Mouse (Mus musculus) limb, embryonic 15.5 days (tissue): ENCODE measurements around the gene Icam5. TPM values are rescaled to one million over a fixed set of nuclear protein-coding genes. Genes with fewer than 3 reads are reported as not detected.
"Not testable (repeated sequence)": the region's sequence is repeated elsewhere in the genome, so short reads cannot be mapped to it uniquely, and the experiment has no call there.

Experiments
- ATAC-seq: fragments of 200-750 bp; cut with Nextera tagmentation; 2 replicates; pipeline ENCODE4 v1.8.0; 2017; ENCODE audit warnings: low read depth, moderate TSS enrichment; ENCODE audit not compliant: insufficient number of reproducible peaks, low FRiP score, low TSS enrichment
- H3K27ac ChIP-seq: fragments of 300-500 bp; sonication (generic); 2 replicates; pipeline ENCODE4 v1.5.1; 2015; ENCODE audit warnings: moderate library complexity, mild to moderate bottlenecking, inconsistent platforms
- H3K27me3 ChIP-seq: fragments of 300-500 bp; sonication (generic); 2 replicates; pipeline ENCODE4 v1.6.1; 2015; ENCODE audit warnings: inconsistent platforms
- H3K36me3 ChIP-seq: fragments of 300-500 bp; sonication (generic); 2 replicates; pipeline ENCODE4 v1.6.1; 2015; ENCODE audit warnings: inconsistent platforms
- H3K4me1 ChIP-seq: fragments of 300-500 bp; sonication (generic); 2 replicates; pipeline ENCODE4 v1.6.1; 2015; ENCODE audit warnings: inconsistent platforms
- H3K4me2 ChIP-seq: fragments of 300-500 bp; sonication (generic); 2 replicates; pipeline ENCODE4 v1.6.1; 2015; ENCODE audit warnings: mild to moderate bottlenecking, inconsistent platforms
- H3K4me3 ChIP-seq: fragments of 300-500 bp; sonication (generic); 2 replicates; pipeline ENCODE4 v1.5.1; 2015; ENCODE audit warnings: mild to moderate bottlenecking, inconsistent platforms
- H3K9ac ChIP-seq: fragments of 300-500 bp; sonication (generic); 2 replicates; pipeline ENCODE4 v1.6.1; 2015; ENCODE audit warnings: inconsistent platforms
- H3K9me3 ChIP-seq: fragments of 300-500 bp; sonication (generic); 2 replicates; pipeline ENCODE4 v1.6.1; 2016; ENCODE audit warnings: inconsistent platforms
- WGBS: fragments of 180-500 bp; shearing (Covaris S2); methylation state at CpG from one replicate; pipeline ENCODE4 v1.1.7; 2015; 5-methylcytosine and 5-hydroxymethylcytosine counted together
- polyA plus RNA-seq: library from polyadenylated mRNA; unstranded; fragments of >200 nt; fragmentation: Nextera tagmentation; extraction: Ambion mirVana; gene quantifications from 2 replicates; pipeline ENCODE4 v1.2.1, GENCODE M21; 2015

Gene Icam5
- polyA plus RNA-seq, result 0.05 and 0.21 TPM in 2 replicates

DNA sequence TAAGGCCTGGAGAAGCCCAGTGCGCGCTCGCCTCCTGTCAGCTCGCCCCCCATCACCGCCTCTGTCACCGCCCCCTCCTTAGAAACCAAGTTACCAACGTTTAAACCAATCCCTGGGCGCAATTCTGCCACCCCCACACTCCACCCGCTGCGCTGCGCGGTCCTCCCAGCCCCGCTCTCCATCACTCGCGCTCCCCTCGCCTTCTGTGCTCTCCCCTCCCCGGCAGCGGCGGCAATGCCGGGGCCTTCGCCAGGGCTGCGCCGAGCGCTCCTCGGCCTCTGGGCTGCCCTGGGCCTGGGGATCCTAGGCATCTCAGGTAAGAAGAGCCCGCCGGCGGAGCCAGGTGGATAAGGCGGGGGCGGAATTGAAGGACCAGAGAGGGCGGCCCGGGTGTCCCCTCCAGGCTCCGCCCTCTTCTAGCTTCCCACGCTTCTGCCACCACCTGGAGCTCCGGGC lies at the start of gene Icam5:
Gene Icam5 (plus strand): TSS at position 178 of the 456 bp plus-strand sequence.
- Histone ChIP-seq H3K4me1 (peaks cover 63% of the 10 kb centered on the region), H3K4me2 (peak within 1 kb of the TSS; percentile 99), H3K27ac (peak within 1 kb of the TSS; percentile 40)

GRCm38 (mm10) chr9:20982171-20982570 lies 49.7 kb upstream of the Icam5 start:
- no peak overlapping the region for H3K4me3 ChIP-seq
- ATAC-seq, result no peak
- no peak overlapping the region for H3K4me2 ChIP-seq
- H3K4me1 ChIP-seq, result peaks cover 34% of the 10 kb centered on the region
- H3K27ac ChIP-seq, result no peak overlapping the region
- 65% methylated on average over 3 of the region's 3 CpGs for WGBS
- no peaks in the 10 kb centered on the region for H3K9me3 ChIP-seq
- no peaks in the 10 kb centered on the region for H3K36me3 ChIP-seq
- H3K9ac ChIP-seq, result no peak overlapping the region
- H3K27me3 ChIP-seq, result no peaks in the 10 kb centered on the region

More for the DNA sequence above, at the start of gene Icam5:
- peak within 1 kb of the TSS; percentile 31; the same call in 1 of the 2 replicates for H3K9ac ChIP-seq
- under 1% methylated on average over 35 of the region's 35 CpGs for WGBS
- no peaks in the 10 kb centered on the region for H3K9me3 ChIP-seq
- peak within 1 kb of the TSS; percentile 54 for H3K4me3 ChIP-seq
- peaks cover 6% of the 10 kb centered on the region; the same call in 1 of the 2 replicates for H3K36me3 ChIP-seq
- H3K27me3 ChIP-seq, result peaks cover 86% of the 10 kb centered on the region
- no peak for ATAC-seq

GRCm38 (mm10) chr9:20983169-20983568 lies 48.7 kb upstream of the Icam5 start:
- Histone ChIP-seq H3K27ac (no peak overlapping the region), H3K36me3 (no peaks in the 10 kb centered on the region), H3K4me1 (peaks cover 41% of the 10 kb centered on the region), H3K4me3 (no peak overlapping the region), H3K27me3 (no peaks in the 10 kb centered on the region), H3K4me2 (no peak overlapping the region), H3K9me3 (no peaks in the 10 kb centered on the region), H3K9ac (no peak overlapping the region)
- ATAC-seq, result no peak
- WGBS, result 33% methylated on average over 5 of the region's 5 CpGs

GRCm38 (mm10) chr9:20986952-20987686 lies 44.8 kb upstream of the Icam5 start:
- H3K4me1 ChIP-seq, result peaks cover 44% of the 10 kb centered on the region
- peak; percentile 89 for ATAC-seq
- H3K9me3 ChIP-seq, result no peaks in the 10 kb centered on the region
- WGBS, result 25% methylated on average over 15 of the region's 15 CpGs
- peak overlapping the region; percentile 85 for H3K27ac ChIP-seq
- no peak overlapping the region for H3K9ac ChIP-seq
- no peak overlapping the region for H3K4me2 ChIP-seq
- no peak overlapping the region for H3K4me3 ChIP-seq
- H3K27me3 ChIP-seq, result no peaks in the 10 kb centered on the region
- H3K36me3 ChIP-seq, result no peaks in the 10 kb centered on the region

DNA sequence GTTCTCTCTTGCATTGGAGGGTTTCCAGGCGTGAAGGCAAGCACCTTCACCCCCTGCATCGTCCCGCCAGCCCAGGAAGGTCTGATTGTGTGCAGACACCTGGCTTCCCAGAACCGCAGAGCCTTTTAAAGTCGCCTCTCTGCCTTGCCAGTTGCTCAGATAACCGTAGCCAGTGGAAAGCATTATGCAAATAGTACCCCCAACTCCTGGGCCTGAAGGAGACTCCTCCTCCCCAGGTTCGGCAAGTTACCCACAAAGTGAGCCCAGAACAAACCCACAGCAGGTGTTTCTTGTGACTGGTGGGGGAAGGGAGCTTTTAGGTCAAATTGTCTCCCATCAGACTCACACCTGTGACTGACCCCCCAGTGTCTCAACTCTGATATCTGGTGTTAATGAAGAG lies 43.9 kb upstream of the Icam5 start:
- Histone ChIP-seq H3K9ac (no peak overlapping the region), H3K4me3 (no peak overlapping the region), H3K9me3 (no peaks in the 10 kb centered on the region), H3K4me2 (no peak overlapping the region), H3K36me3 (no peaks in the 10 kb centered on the region), H3K4me1 (peaks cover 45% of the 10 kb centered on the region), H3K27ac (peak overlapping the region; percentile 85), H3K27me3 (no peaks in the 10 kb centered on the region)
- ATAC-seq, result no peak
- WGBS, result 28% methylated on average over 7 of the region's 7 CpGs

GRCm38 (mm10) chr9:20990861-20991260 lies 41.0 kb upstream of the Icam5 start:
- Histone ChIP-seq H3K27ac (peak overlapping the region; percentile 84), H3K27me3 (no peaks in the 10 kb centered on the region), H3K4me3 (no peak overlapping the region), H3K9me3 (no peaks in the 10 kb centered on the region), H3K4me1 (peaks cover 45% of the 10 kb centered on the region), H3K9ac (no peak overlapping the region), H3K36me3 (no peaks in the 10 kb centered on the region), H3K4me2 (peak overlapping the region; percentile 31)
- 5% methylated on average over 10 of the region's 10 CpGs for WGBS
- peak; percentile 33; the same call in 1 of the 2 replicates for ATAC-seq

- Histone ChIP-seq H3K4me1 (peaks cover 40% of the 10 kb centered on the region), H3K27ac (0 out of 2 replicates have a peak overlapping the region, but pooled peaks have one; percentile 84), H3K4me2 (no peak overlapping the region), H3K9me3 (no peaks in the 10 kb centered on the region), H3K27me3 (no peaks in the 10 kb centered on the region), H3K36me3 (no peaks in the 10 kb centered on the region), H3K9ac (no peak overlapping the region), H3K4me3 (no peak overlapping the region)
- ATAC-seq, result no peak
- WGBS, result 100% methylated on average over 4 of the region's 4 CpGs
Measured at GRCm38 (mm10) chr9:20991587-20991986, 40.3 kb upstream of the Icam5 start.

DNA sequence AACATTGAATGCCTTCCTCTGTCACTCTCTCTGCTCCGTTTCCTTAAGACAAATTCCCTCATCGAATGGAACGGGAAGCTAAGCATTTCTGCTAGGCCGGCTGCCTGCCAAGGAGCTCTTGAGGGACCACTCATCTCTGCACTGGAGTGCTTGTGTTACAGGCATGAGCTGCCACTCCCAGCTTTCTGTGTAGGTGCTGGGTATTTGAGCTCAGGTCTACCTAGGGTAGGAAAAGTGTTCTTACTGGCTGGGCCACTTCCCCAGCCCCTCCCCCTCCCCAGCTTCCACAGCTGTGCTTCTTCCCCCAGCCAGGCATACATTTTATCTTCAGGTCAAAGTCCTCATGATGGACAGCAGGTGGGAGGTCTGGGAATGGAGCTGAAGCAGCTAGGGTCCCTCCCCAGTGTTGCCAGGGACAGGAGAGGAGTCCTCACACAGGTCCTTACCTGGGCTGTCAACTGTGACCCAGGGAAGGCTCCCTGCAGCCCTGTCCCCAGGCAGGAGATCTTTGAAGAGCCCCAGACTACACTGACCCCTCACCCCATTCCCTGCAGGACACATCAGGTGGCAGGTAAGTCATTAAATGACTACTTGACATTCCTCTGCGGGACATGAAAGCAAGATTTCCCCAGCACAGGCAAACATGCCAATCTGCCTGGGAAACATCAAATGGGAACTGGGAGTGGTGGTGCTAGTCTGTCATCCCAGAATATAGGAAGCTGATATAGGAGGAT lies 38.5 kb upstream of the Icam5 start:
- whole genome bisulfite sequencing, result 34% methylated on average over 5 of the region's 5 CpGs
- H3K27ac ChIP-seq, result no peak overlapping the region; the same call in 1 of the 2 replicates
- no peak overlapping the region for H3K4me2 ChIP-seq
- H3K9ac ChIP-seq, result no peak overlapping the region
- H3K4me1 ChIP-seq, result peaks cover 22% of the 10 kb centered on the region
- ATAC-seq, result no peak
- H3K4me3 ChIP-seq, result no peak overlapping the region
- H3K9me3 ChIP-seq, result no peaks in the 10 kb centered on the region
- no peaks in the 10 kb centered on the region for H3K27me3 ChIP-seq
- no peaks in the 10 kb centered on the region for H3K36me3 ChIP-seq

- WGBS, result 74% methylated on average over 3 of the region's 3 CpGs
- no peaks in the 10 kb centered on the region for H3K27me3 ChIP-seq
- H3K4me3 ChIP-seq, result no peak overlapping the region
- no peak overlapping the region for H3K9ac ChIP-seq
- ATAC-seq, result no peak
- peaks cover 19% of the 10 kb centered on the region for H3K4me1 ChIP-seq
- H3K36me3 ChIP-seq, result no peaks in the 10 kb centered on the region
- H3K4me2 ChIP-seq, result no peak overlapping the region
- no peak overlapping the region for H3K27ac ChIP-seq
- H3K9me3 ChIP-seq, result no peaks in the 10 kb centered on the region
Measured at GRCm38 (mm10) chr9:20995069-20995468, 36.8 kb upstream of the Icam5 start.

DNA sequence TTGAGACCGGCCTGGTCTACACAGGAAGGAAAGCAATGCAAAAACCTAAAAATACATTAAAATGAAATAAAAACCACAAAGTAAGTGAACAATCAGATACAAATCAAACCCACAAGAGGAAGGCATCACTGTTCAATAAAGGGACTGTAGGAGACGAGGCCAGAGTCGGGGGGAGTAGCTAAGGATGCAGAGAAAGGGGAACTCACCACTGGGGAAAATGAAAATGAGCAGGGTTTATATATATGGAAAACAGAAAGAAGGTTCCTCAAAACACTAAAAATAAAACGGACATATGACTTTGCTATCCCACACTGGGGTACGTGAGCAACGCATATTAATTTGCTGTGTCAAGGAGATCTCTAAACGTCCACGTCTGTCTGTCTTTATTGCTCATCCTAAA lies 34.8 kb upstream of the Icam5 start:
- 90% methylated on average over 8 of the region's 8 CpGs for WGBS
- Histone ChIP-seq H3K27me3 (no peaks in the 10 kb centered on the region), H3K9me3 (no peaks in the 10 kb centered on the region), H3K9ac (no peak overlapping the region), H3K36me3 (no peaks in the 10 kb centered on the region), H3K27ac (no peak overlapping the region), H3K4me3 (no peak overlapping the region), H3K4me2 (no peak overlapping the region), H3K4me1 (peaks cover 10% of the 10 kb centered on the region)
- ATAC-seq, result no peak

- H3K4me1 ChIP-seq, ATAC-seq, H3K9ac ChIP-seq, H3K9me3 ChIP-seq, H3K4me2 ChIP-seq, H3K4me3 ChIP-seq, H3K27ac ChIP-seq, H3K27me3 ChIP-seq, H3K36me3 ChIP-seq: not testable (repeated sequence)
- 71% methylated on average over 1 of the region's 1 CpGs for WGBS
Measured at GRCm38 (mm10) chr9:20998337-20998736, 33.5 kb upstream of the Icam5 start.

GRCm38 (mm10) chr9:21000811-21001210 lies 31.1 kb upstream of the Icam5 start:
- Histone ChIP-seq H3K9me3 (no peaks in the 10 kb centered on the region), H3K9ac (no peak overlapping the region), H3K4me2 (no peak overlapping the region), H3K27ac (no peak overlapping the region), H3K36me3 (peaks cover 5% of the 10 kb centered on the region), H3K27me3 (no peaks in the 10 kb centered on the region), H3K4me3 (no peak overlapping the region), H3K4me1 (peaks cover 7% of the 10 kb centered on the region; the same call in 1 of the 2 replicates)
- ATAC-seq, result no peak
